Mouse (Mus musculus): ENCODE results near the gene Aip. TPM values are rescaled to one million over a fixed set of nuclear protein-coding genes. Genes with fewer than 3 reads are reported as not detected.
"Not testable (repeated sequence)": the region's sequence is repeated elsewhere in the genome, so short reads cannot be mapped to it uniquely, and the experiment has no call there.

Gene Aip
- polyA plus RNA-seq, 1 experiment from 2014 or later, result 83.2 TPM

- DNase-seq (ENCODE audit: low spot score), result no peak
- Histone ChIP-seq H3K4me2 (ENCODE audit: low read length) (no peak overlapping the region), H3K36me3 (ENCODE audit: insufficient read depth, low read length) (peaks cover 25% of the 10 kb centered on the region), H3K4me1 (replicated peaks; ENCODE audit: insufficient read depth, low read length) (peaks cover 13% of the 10 kb centered on the region; the same call in 1 of the 2 replicates), H3K27me3 (ENCODE audit: insufficient read depth, low read length) (no peaks in the 10 kb centered on the region), H3K4me3 (replicated peaks; ENCODE audit: low read depth, low read length) (no peak overlapping the region), H3K9ac (ENCODE audit: low read depth, low read length) (no peak overlapping the region), H3K9me3 (replicated peaks; ENCODE audit: low read length) (no peaks in the 10 kb centered on the region), H3K27ac (no peak overlapping the region)
- WGBS, result 63% methylated on average over 4 of the region's 4 CpGs
- no peak for TF ChIP-seq CTCF (IDR thresholded peaks at IDR 0.05; ENCODE audit: low read depth)
- ATAC-seq (replicated peaks; ENCODE audit: low FRiP score, low read depth), result no peak
Observed at GRCm38 (mm10) chr19:4130106-4130505, 4.4 kb upstream of the Aip start.

- TF ChIP-seq CTCF (IDR thresholded peaks at IDR 0.05; ENCODE audit: low read depth), result no peak
- peaks cover 25% of the 10 kb centered on the region for H3K36me3 ChIP-seq (ENCODE audit: insufficient read depth, low read length)
Observed at GRCm38 (mm10) chr19:4129462-4129861, 3.8 kb upstream of the Aip start.

GRCm38 (mm10) chr19:4126759-4127495, 1.3 kb upstream of the Aip start:
- ATAC-seq (replicated peaks; ENCODE audit: low FRiP score, low read depth) (no peak), DNase-seq (ENCODE audit: low spot score) (peak; percentile 19)
- no peak for TF ChIP-seq CTCF (IDR thresholded peaks at IDR 0.05; ENCODE audit: low read depth)
- Histone ChIP-seq H3K4me3 (replicated peaks; ENCODE audit: low read depth, low read length) (peak overlapping the region; percentile 77), H3K9me3 (replicated peaks; ENCODE audit: low read length) (no peaks in the 10 kb centered on the region), H3K4me1 (replicated peaks; ENCODE audit: insufficient read depth, low read length) (peaks cover 13% of the 10 kb centered on the region; the same call in 1 of the 2 replicates), H3K4me2 (ENCODE audit: low read length) (peak overlapping the region; percentile 84), H3K27ac (peak overlapping the region; percentile 66; the same call in 1 of the 2 replicates), H3K36me3 (ENCODE audit: insufficient read depth, low read length) (peaks cover 20% of the 10 kb centered on the region), H3K27me3 (ENCODE audit: insufficient read depth, low read length) (no peaks in the 10 kb centered on the region), H3K9ac (ENCODE audit: low read depth, low read length) (peak overlapping the region; percentile 91)
- 34% methylated on average over 7 of the region's 7 CpGs for WGBS

More at GRCm38 (mm10) chr19:4129462-4129861, 3.8 kb upstream of the Aip start:
- Histone ChIP-seq H3K27me3 (ENCODE audit: insufficient read depth, low read length) (no peaks in the 10 kb centered on the region), H3K9ac (ENCODE audit: low read depth, low read length) (no peak overlapping the region), H3K9me3 (replicated peaks; ENCODE audit: low read length) (no peaks in the 10 kb centered on the region), H3K4me2 (ENCODE audit: low read length) (no peak overlapping the region), H3K27ac (no peak overlapping the region), H3K4me1 (replicated peaks; ENCODE audit: insufficient read depth, low read length) (peaks cover 13% of the 10 kb centered on the region; the same call in 1 of the 2 replicates), H3K4me3 (replicated peaks; ENCODE audit: low read depth, low read length) (no peak overlapping the region)
- DNase-seq (ENCODE audit: low spot score), result no peak
- 89% methylated on average over 7 of the region's 7 CpGs for WGBS
- ATAC-seq (replicated peaks; ENCODE audit: low FRiP score, low read depth), result no peak

GRCm38 (mm10) chr19:4125268-4125667, 390 bp downstream of the Aip start:
- peak overlapping the region; percentile 77 for H3K4me3 ChIP-seq (replicated peaks; ENCODE audit: low read depth, low read length)
- H3K4me1 ChIP-seq (replicated peaks; ENCODE audit: insufficient read depth, low read length), result peaks cover 21% of the 10 kb centered on the region
- not testable (repeated sequence) for H3K9me3 ChIP-seq (replicated peaks; ENCODE audit: low read length); H3K27me3 ChIP-seq (ENCODE audit: insufficient read depth, low read length); DNase-seq (ENCODE audit: low spot score)
- H3K27ac ChIP-seq, result peak overlapping the region; percentile 54; the same call in 1 of the 2 replicates
- peak; percentile 15; the same call in 1 of the 2 replicates for ATAC-seq (replicated peaks; ENCODE audit: low FRiP score, low read depth)
- 16% methylated on average over 2 of the region's 4 CpGs for WGBS
- H3K36me3 ChIP-seq (ENCODE audit: insufficient read depth, low read length), result peaks cover 11% of the 10 kb centered on the region
- H3K9ac ChIP-seq (ENCODE audit: low read depth, low read length), result peak overlapping the region; percentile 91
- H3K4me2 ChIP-seq (ENCODE audit: low read length), result peak overlapping the region; percentile 84

GRCm38 (mm10) chr19:4124432-4124831, 1.2 kb downstream of the Aip start:
- ATAC-seq (replicated peaks; ENCODE audit: low FRiP score, low read depth) (no peak), DNase-seq (ENCODE audit: low spot score) (no peak)
- Histone ChIP-seq H3K4me2 (ENCODE audit: low read length) (no peak overlapping the region), H3K27me3 (ENCODE audit: insufficient read depth, low read length) (no peaks in the 10 kb centered on the region), H3K9me3 (replicated peaks; ENCODE audit: low read length) (no peaks in the 10 kb centered on the region), H3K9ac (ENCODE audit: low read depth, low read length) (no peak overlapping the region), H3K27ac (no peak overlapping the region), H3K4me1 (replicated peaks; ENCODE audit: insufficient read depth, low read length) (peaks cover 22% of the 10 kb centered on the region), H3K4me3 (replicated peaks; ENCODE audit: low read depth, low read length) (no peak overlapping the region), H3K36me3 (ENCODE audit: insufficient read depth, low read length) (peaks cover 6% of the 10 kb centered on the region)
- 72% methylated on average over 4 of the region's 4 CpGs for WGBS
- no peak for TF ChIP-seq CTCF (IDR thresholded peaks at IDR 0.05; ENCODE audit: low read depth)

- no peak overlapping the region for H3K4me2 ChIP-seq (ENCODE audit: low read length)
- H3K27me3 ChIP-seq (ENCODE audit: insufficient read depth, low read length), result no peaks in the 10 kb centered on the region
- TF ChIP-seq CTCF (IDR thresholded peaks at IDR 0.05; ENCODE audit: low read depth), result no peak
- H3K4me3 ChIP-seq (replicated peaks; ENCODE audit: low read depth, low read length), result no peak overlapping the region
- 84% methylated on average over 7 of the region's 7 CpGs for WGBS
- no peaks in the 10 kb centered on the region; the same call in 1 of the 2 replicates for H3K36me3 ChIP-seq (ENCODE audit: insufficient read depth, low read length)
- H3K9me3 ChIP-seq (replicated peaks; ENCODE audit: low read length), result no peaks in the 10 kb centered on the region
- no peak overlapping the region for H3K9ac ChIP-seq (ENCODE audit: low read depth, low read length)
- DNase-seq (ENCODE audit: low spot score) (no peak), ATAC-seq (replicated peaks; ENCODE audit: low FRiP score, low read depth) (no peak)
- H3K27ac ChIP-seq, result no peak overlapping the region
- H3K4me1 ChIP-seq (replicated peaks; ENCODE audit: insufficient read depth, low read length), result peaks cover 22% of the 10 kb centered on the region
Observed at GRCm38 (mm10) chr19:4122411-4123370, 3.0 kb downstream of the Aip start.

GRCm38 (mm10) chr19:4121896-4122295, 3.8 kb downstream of the Aip start:
- H3K4me2 ChIP-seq (ENCODE audit: low read length); ATAC-seq (replicated peaks; ENCODE audit: low FRiP score, low read depth); H3K27ac ChIP-seq; H3K9ac ChIP-seq (ENCODE audit: low read depth, low read length); H3K36me3 ChIP-seq (ENCODE audit: insufficient read depth, low read length); H3K9me3 ChIP-seq (replicated peaks; ENCODE audit: low read length); DNase-seq (ENCODE audit: low spot score); H3K27me3 ChIP-seq (ENCODE audit: insufficient read depth, low read length); H3K4me3 ChIP-seq (replicated peaks; ENCODE audit: low read depth, low read length): not testable (repeated sequence)
- peaks cover 17% of the 10 kb centered on the region for H3K4me1 ChIP-seq (replicated peaks; ENCODE audit: insufficient read depth, low read length)
- 51% methylated on average over 6 of the region's 6 CpGs for WGBS

Measured in kidney, postnatal 0 days (tissue).